Mouse (Mus musculus) G1E (cell line): Measurements from ENCODE around the gene Pcdh19. TPM values are rescaled to one million over a fixed set of nuclear protein-coding genes. Genes with fewer than 3 reads are reported as not detected.

ENCODE experiments used
- ATAC-seq: 2 replicates; pipeline ENCODE4 v1.8.0; 2016; ENCODE audit warnings: mild to moderate bottlenecking; ENCODE audit not compliant: insufficient number of reproducible peaks, poor library complexity, low FRiP score, severe bottlenecking; ENCODE audit errors: extremely low read depth
- DNase-seq: peaks from one replicate; pipeline ENCODE4 v3.0.0; 2012; ENCODE audit warnings: low spot score
- H3K27me3 ChIP-seq: 2 replicates; pipeline ENCODE4 v1.6.1; 2012; ENCODE audit warnings: mild to moderate bottlenecking, low read length, inconsistent platforms; ENCODE audit not compliant: insufficient read depth
- H3K36me3 ChIP-seq: replicated peaks from 2 replicates; pipeline ENCODE3; 2012; ENCODE audit warnings: mild to moderate bottlenecking, inconsistent platforms
- H3K4me1 ChIP-seq: 2 replicates; pipeline ENCODE4 v1.6.1; 2012; ENCODE audit warnings: low read depth, low read length, inconsistent platforms, mixed read lengths; ENCODE audit not compliant: insufficient read depth
- H3K4me3 ChIP-seq: 2 replicates; pipeline ENCODE4 v1.5.1; 2012; ENCODE audit warnings: low read depth, mild to moderate bottlenecking, inconsistent platforms, low read length, moderate library complexity, mixed read lengths
- H3K9me3 ChIP-seq: replicated peaks from 2 replicates; pipeline ENCODE4 v1.6.1; 2012; ENCODE audit warnings: inconsistent platforms
- CTCF ChIP-seq: IDR thresholded peaks from 2 replicates; pipeline ENCODE4 v1.5.1; 2012; ENCODE audit warnings: low read depth, low read length, inconsistent platforms, mixed read lengths
- GATA1 ChIP-seq: IDR thresholded peaks from 2 replicates; pipeline ENCODE4 v1.6.1; 2012; ENCODE audit warnings: borderline replicate concordance, low read length, inconsistent platforms, mixed read lengths
- GATA2 ChIP-seq: IDR thresholded peaks from 2 replicates; pipeline ENCODE4 v1.6.1; 2012; ENCODE audit warnings: low read depth, low read length, inconsistent platforms, borderline replicate concordance
- POLR2AphosphoS5 ChIP-seq: IDR thresholded peaks from 2 replicates; pipeline ENCODE4 v1.6.1; 2012; ENCODE audit warnings: low read depth, low read length, inconsistent platforms; ENCODE audit not compliant: insufficient replicate concordance
- TAL1 ChIP-seq: conservative IDR thresholded peaks from 2 replicates; pipeline ENCODE4 v1.6.1; 2012; ENCODE audit warnings: low read depth, low read length, inconsistent platforms, mixed read lengths
- polyA plus RNA-seq: library from polyadenylated mRNA; stranded (reverse); fragments of >175 nt; gene quantifications from 2 replicates; pipeline ENCODE4 v1.2.3, GENCODE M21; 2012
- total RNA-seq, 2 experiments: library from RNA; stranded (forward) in 1 of 2; stranded (reverse) in 1 of 2; fragments of 200-1000 nt in 1 of 2; fragments of >200 nt in 1 of 2; fragmentation: Nextera tagmentation in 1 of 2; gene quantifications; 2 replicates each; pipeline ENCODE4 v1.2.3; 2014 to 2017

Gene Pcdh19
- total and polyA plus RNA-seq, 3 experiments: under 0.01 TPM; not detected in 2

- TF ChIP-seq TAL1: no peak
- no peak for TF ChIP-seq GATA1
- no peak for TF ChIP-seq POLR2AphosphoS5
- TF ChIP-seq CTCF: no peak
- no peak for TF ChIP-seq GATA2
- no peak for DNase-seq
- Histone ChIP-seq H3K9me3 (no peaks in the 10 kb centered on the region), H3K4me1 (no peaks in the 10 kb centered on the region), H3K27me3 (no peaks in the 10 kb centered on the region), H3K4me3 (no peak overlapping the region), H3K36me3 (no peaks in the 10 kb centered on the region)
- no peak for ATAC-seq
These were observed 87.1 kb downstream of the Pcdh19 start for GRCm38 (mm10) chrX:133601658-133602057.

- no peak overlapping the region for H3K4me3 ChIP-seq
- DNase-seq (no peak), ATAC-seq (no peak)
- TF ChIP-seq TAL1: no peak
- TF ChIP-seq GATA2: no peak
- no peak for TF ChIP-seq GATA1
- TF ChIP-seq CTCF: no peak
- TF ChIP-seq POLR2AphosphoS5: no peak
- H3K36me3 ChIP-seq: no peaks in the 10 kb centered on the region
- H3K27me3 ChIP-seq: no peaks in the 10 kb centered on the region
- H3K4me1 ChIP-seq: no peaks in the 10 kb centered on the region
- H3K9me3 ChIP-seq: no peaks in the 10 kb centered on the region
These were observed 87.6 kb downstream of the Pcdh19 start for GRCm38 (mm10) chrX:133601195-133601594.

- Histone ChIP-seq H3K4me1 (no peaks in the 10 kb centered on the region), H3K27me3 (no peaks in the 10 kb centered on the region), H3K9me3 (no peaks in the 10 kb centered on the region), H3K4me3 (no peak overlapping the region), H3K36me3 (no peaks in the 10 kb centered on the region)
- DNase-seq (no peak), ATAC-seq (no peak)
- TF ChIP-seq TAL1 (no peak), POLR2AphosphoS5 (no peak), GATA1 (no peak), GATA2 (no peak), CTCF (no peak)
These were observed 113.0 kb downstream of the Pcdh19 start for GRCm38 (mm10) chrX:133575601-133576382.

- DNase-seq (no peak), ATAC-seq (no peak)
These were observed 123.4 kb downstream of the Pcdh19 start for GRCm38 (mm10) chrX:133565355-133565754.

More at GRCm38 (mm10) chrX:133565355-133565754, 123.4 kb downstream of the Pcdh19 start:
- Histone ChIP-seq H3K9me3 (no peaks in the 10 kb centered on the region), H3K27me3 (no peaks in the 10 kb centered on the region), H3K4me3 (no peak overlapping the region), H3K36me3 (no peaks in the 10 kb centered on the region), H3K4me1 (no peaks in the 10 kb centered on the region)
- TF ChIP-seq POLR2AphosphoS5 (no peak), GATA1 (no peak), GATA2 (no peak), TAL1 (no peak), CTCF (no peak)

Other genes starting within 250 kb of the Pcdh19 start
- gene Tnmd, start 162.0 kb upstream of the Pcdh19 start, total RNA-seq (2014; fragmentation: Nextera tagmentation): not detected in 2 replicates
- not detected in 2 replicates for gene Tnmd, start 162.0 kb upstream of the Pcdh19 start, total RNA-seq (2017)
- gene Tnmd, start 162.0 kb upstream of the Pcdh19 start, polyA plus RNA-seq: not detected in 2 replicates
- gene Tspan6, start 209.4 kb upstream of the Pcdh19 start, total RNA-seq (2014; fragmentation: Nextera tagmentation): not detected in 2 replicates
- gene Tspan6, start 209.4 kb upstream of the Pcdh19 start, total RNA-seq (2017): not detected in 2 replicates
- gene Tspan6, start 209.4 kb upstream of the Pcdh19 start, polyA plus RNA-seq: not detected in 2 replicates
- not detected in 2 replicates for gene Srpx2, start 219.4 kb upstream of the Pcdh19 start, total RNA-seq (2014; fragmentation: Nextera tagmentation)
- not detected in 2 replicates for gene Srpx2, start 219.4 kb upstream of the Pcdh19 start, total RNA-seq (2017)
- not detected in 2 replicates for gene Srpx2, start 219.4 kb upstream of the Pcdh19 start, polyA plus RNA-seq